Mouse (Mus musculus) heart, adult 2 months (tissue): ENCODE data around the gene Rad17.

ENCODE experiments used
- CTCF ChIP-seq: fragments of 200-600 bp; IDR thresholded peaks from 2 replicates; pipeline ENCODE4 v1.8.1; 2022; ENCODE audit warnings: antibody characterized with exemption, mild to moderate bottlenecking, moderate library complexity
- EP300 ChIP-seq: fragments of 200-500 bp; IDR thresholded peaks from 2 replicates; pipeline ENCODE4 v1.6.1; 2011; ENCODE audit warnings: low read depth, low read length, control low read depth; ENCODE audit not compliant: insufficient read depth
- POLR2A ChIP-seq: fragments of 200-500 bp; IDR thresholded peaks from 2 replicates; pipeline ENCODE4 v1.6.1; 2011; ENCODE audit warnings: mild to moderate bottlenecking, low read depth, low read length, control low read depth; ENCODE audit not compliant: insufficient read depth

GRCm38 (mm10) chr13:100594041-100594792 is 56.6 kb downstream of the Rad17 start:
- TF ChIP-seq EP300 (no peak), CTCF (peak; percentile 35), POLR2A (no peak)
